Mouse (Mus musculus): ENCODE data around the gene Sf1.

DNA sequence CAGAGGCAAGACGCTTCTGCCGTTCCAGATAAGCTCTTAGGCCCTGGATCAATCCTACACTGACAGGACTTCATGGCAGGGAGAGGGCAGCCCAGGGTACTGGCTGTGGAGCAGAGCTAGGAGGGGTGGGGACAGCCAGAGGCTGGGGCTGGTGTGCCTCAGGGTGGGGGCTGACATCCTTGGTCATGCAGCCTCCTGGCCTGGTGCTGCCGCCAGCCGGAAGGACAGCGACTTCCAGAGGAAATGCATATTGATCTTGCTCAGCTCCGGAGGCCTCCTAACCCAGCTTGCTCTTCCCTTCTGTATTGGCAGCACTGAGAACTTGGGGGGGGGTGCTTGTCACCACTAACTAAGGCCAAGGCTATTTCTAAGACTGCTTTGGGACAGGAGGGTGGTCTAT lies 52.0 kb downstream of the Sf1 start:
- TF ChIP-seq CTCF (IDR thresholded peaks at IDR 0.05; ENCODE audit: extremely low read depth, insufficient read length, insufficient replicate concordance, low read depth, low read length) (no peak), POLR2A (IDR thresholded peaks at IDR 0.05; ENCODE audit: low read depth, low read length) (no peak)
